In genomic region chr19:7495221-7496038, GRCm38 (mm10) we compare ENCODE assay signal across 8 mouse cellular contexts. TPM values are rescaled to one million over a fixed set of nuclear protein-coding genes. Genes with fewer than 3 reads are reported as not detected.
DNase-seq lines count a peak whose midpoint lies in the region; ATAC-seq lines count a peak whose summit lies in the region.

No protein-coding gene starts in this region.

- H3K9ac ChIP-seq in kidney, embryonic 15.5 days = peak overlapping the region; percentile 85
- peak overlapping the region; percentile 91 for H3K9ac ChIP-seq in heart, embryonic 15.5 days

- peak overlapping the region; percentile 80 for H3K4me3 ChIP-seq in kidney, embryonic 15.5 days (replicated peaks)
- H3K4me3 ChIP-seq in heart, embryonic 15.5 days = peak overlapping the region; percentile 90

- peak overlapping the region; percentile 99 for H3K27ac ChIP-seq in kidney, embryonic 15.5 days
- peak overlapping the region; percentile 100 for H3K27ac ChIP-seq in heart, embryonic 15.5 days

- peak overlapping the region; percentile 78 for H3K4me2 ChIP-seq in kidney, embryonic 15.5 days
- H3K4me2 ChIP-seq in heart, embryonic 15.5 days = peak overlapping the region; percentile 89

- H3K36me3 ChIP-seq in kidney, embryonic 15.5 days = no peaks in the 10 kb centered on the region
- no peaks in the 10 kb centered on the region for H3K36me3 ChIP-seq in heart, embryonic 15.5 days

- ATAC-seq in kidney, embryonic 15.5 days (replicated peaks; ENCODE audit: low FRiP score) = no peak
- ATAC-seq in heart, embryonic 15.5 days (replicated peaks; ENCODE audit: insufficient number of reproducible peaks, insufficient read depth, low FRiP score, low read depth) = no peak
- no peak for ATAC-seq in activated CD4-positive, CD25-positive, alpha-beta regulatory T cell, adult 4 months

- no peak for DNase-seq in kidney, adult 11 months
- peak; percentile 33 for DNase-seq in Muller cell, postnatal 12 days (ENCODE audit: inconsistent ontology term)
- DNase-seq in lung, postnatal 36 days = peak; percentile 40
- no peak for DNase-seq in urinary bladder, postnatal 10 days (ENCODE audit: low spot score)
- DNase-seq in right cerebral cortex, postnatal 14 days = no peak

- H3K27me3 ChIP-seq in kidney, embryonic 15.5 days = no peaks in the 10 kb centered on the region
- H3K27me3 ChIP-seq in heart, embryonic 15.5 days = no peaks in the 10 kb centered on the region

- peaks cover 12% of the 10 kb centered on the region for H3K4me1 ChIP-seq in kidney, embryonic 15.5 days
- peaks cover 9% of the 10 kb centered on the region for H3K4me1 ChIP-seq in heart, embryonic 15.5 days (replicated peaks)

- 39% methylated on average over 14 of the region's 14 CpGs for WGBS in kidney, embryonic 15.5 days
- WGBS in heart, embryonic 15.5 days = 37% methylated on average over 14 of the region's 14 CpGs

- no peaks in the 10 kb centered on the region for H3K9me3 ChIP-seq in kidney, embryonic 15.5 days (replicated peaks)
- H3K9me3 ChIP-seq in heart, embryonic 15.5 days (replicated peaks) = no peaks in the 10 kb centered on the region

RNA-seq across cellular contexts. Expression of gene Atl3, which starts 1.6 kb away (rescaled TPM):
- 12.2 and 12.3 TPM in 2 replicates for polyA plus RNA-seq in kidney, embryonic 15.5 days (2015; fragmentation: Nextera tagmentation; extraction: Ambion mirVana)
- 8.7 and 9.0 TPM in 2 replicates for polyA plus RNA-seq in heart, embryonic 15.5 days (2015; fragmentation: Nextera tagmentation; extraction: Ambion mirVana)
- 10 to 100 TPM; 20.1 to 23.8 TPM for polyA plus RNA-seq in activated CD4-positive, CD25-positive, alpha-beta regulatory T cell, adult 4 months (2017; shearing (Covaris generic))

RNA-seq across cellular contexts. Expression of gene Rtn3, which starts 12.3 kb away (rescaled TPM):
- 157 TPM in 2 replicates for polyA plus RNA-seq in kidney, embryonic 15.5 days (2015; fragmentation: Nextera tagmentation; extraction: Ambion mirVana)
- 127 and 137 TPM in 2 replicates for polyA plus RNA-seq in heart, embryonic 15.5 days (2015; fragmentation: Nextera tagmentation; extraction: Ambion mirVana)
- polyA plus RNA-seq in activated CD4-positive, CD25-positive, alpha-beta regulatory T cell, adult 4 months (2017; shearing (Covaris generic)) = 10 to 100 TPM; 42.0 to 53.0 TPM

Comparison
In these comparisons a context has a peak if more than half of its experiments do, and no peak if none do; other contexts are left out.
1. DNase-seq: peak in Muller cell, postnatal 12 days (single experiment) and lung, postnatal 36 days (single experiment); none in kidney, adult 11 months (single experiment), urinary bladder, postnatal 10 days (single experiment) and right cerebral cortex, postnatal 14 days (single experiment).